29 mouse cellular contexts compared by ENCODE assay signal in genomic region chr3:133993971-133994370, GRCm38 (mm10).
DNase-seq lines count a peak whose midpoint lies in the region; ATAC-seq and TF ChIP-seq lines count a peak whose summit lies in the region.
"Had no signal": no experiment of that assay in that cellular context is flagged by ENCODE, and none has a peak within 500 bp of the region (broad histone marks: within the 10 kb centered on the region; RNA-seq: fewer than 3 reads in every experiment).

No protein-coding gene starts in this region.

- no peaks in the 10 kb centered on the region for H3K9me3 ChIP-seq in limb, embryonic 13.5 days
- no peaks in the 10 kb centered on the region for H3K9me3 ChIP-seq in limb, embryonic 10.5 days (replicated peaks)
- no peaks in the 10 kb centered on the region for H3K9me3 ChIP-seq in CH12.LX (replicated peaks; ENCODE audit: low read length)
- H3K9me3 ChIP-seq in limb, embryonic 14.5 days (ENCODE audit: control insufficient read depth, low read length), result no peaks in the 10 kb centered on the region
- no peaks in the 10 kb centered on the region for H3K9me3 ChIP-seq in liver, embryonic 12.5 days (replicated peaks)
- H3K9me3 ChIP-seq: embryonic facial prominence, embryonic 10.5 days; embryonic facial prominence, embryonic 13.5 days; forebrain, embryonic 12.5 days; G1E; heart, embryonic 12.5 days; heart, embryonic 15.5 days; hindbrain, embryonic 10.5 days; hindbrain, embryonic 13.5 days had no signal

- TF ChIP-seq EP300 in CH12.LX (IDR thresholded peaks at IDR 0.05; ENCODE audit: low read length), result no peak

- WGBS in limb, embryonic 13.5 days, result 71% methylated on average over 2 of the region's 2 CpGs
- 89% methylated on average over 2 of the region's 2 CpGs for WGBS in limb, embryonic 10.5 days
- WGBS in limb, embryonic 14.5 days, result 73% methylated on average over 2 of the region's 2 CpGs
- WGBS in liver, embryonic 12.5 days (ENCODE audit: insufficient replicate concordance), result 69% methylated on average over 2 of the region's 2 CpGs

- no peaks in the 10 kb centered on the region for H3K36me3 ChIP-seq in limb, embryonic 13.5 days
- H3K36me3 ChIP-seq in limb, embryonic 10.5 days, result no peaks in the 10 kb centered on the region
- no peaks in the 10 kb centered on the region for H3K36me3 ChIP-seq in CH12.LX (replicated peaks in 1 of 2; ENCODE audit: control insufficient read depth in 1 of 2, insufficient read depth in 1 of 2, low read length in 1 of 2)
- H3K36me3 ChIP-seq in limb, embryonic 14.5 days (ENCODE audit: control insufficient read depth, insufficient read depth, low read length), result no peaks in the 10 kb centered on the region
- H3K36me3 ChIP-seq in liver, embryonic 12.5 days, result no peaks in the 10 kb centered on the region
- H3K36me3 ChIP-seq: embryonic facial prominence, embryonic 10.5 days; embryonic facial prominence, embryonic 13.5 days; forebrain, embryonic 12.5 days; G1E; heart, embryonic 12.5 days; heart, embryonic 15.5 days; hindbrain, embryonic 10.5 days; hindbrain, embryonic 13.5 days had no signal

- TF ChIP-seq CTCF in CH12.LX (conservative IDR thresholded peaks at IDR 0.05 in 1 of 2, IDR thresholded peaks at IDR 0.05 in 1 of 2; ENCODE audit: low read depth in 2 of 2, low read length in 2 of 2), result no peak

- dilution Hi-C loops in CH12.LX (cut with MboI; ENCODE audit: extremely low pct_ligation_motif_present, extremely low pct_unique_long_range_greater_than_20kb, low sequenced_read_pairs), result no loop called here

- no peak overlapping the region for H3K4me3 ChIP-seq in limb, embryonic 13.5 days
- no peak overlapping the region for H3K4me3 ChIP-seq in limb, embryonic 10.5 days
- H3K4me3 ChIP-seq in CH12.LX (replicated peaks in 1 of 3; ENCODE audit: low read depth in 2 of 3, low read length in 2 of 3, poor library complexity in 1 of 3), result no peak overlapping the region
- no peak overlapping the region for H3K4me3 ChIP-seq in limb, embryonic 14.5 days (replicated peaks; ENCODE audit: low read length)
- no peak overlapping the region for H3K4me3 ChIP-seq in liver, embryonic 12.5 days
- H3K4me3 ChIP-seq: embryonic facial prominence, embryonic 10.5 days; embryonic facial prominence, embryonic 13.5 days; erythroblast, embryonic 14.5 days; forebrain, embryonic 12.5 days; heart, embryonic 12.5 days; heart, embryonic 15.5 days; hindbrain, embryonic 10.5 days; hindbrain, embryonic 13.5 days had no signal

- in situ Hi-C loops in CH12.LX (cut with MboI; ENCODE audit: low pct_ligation_motif_present, low pct_unique_long_range_greater_than_20kb, low sequenced_read_pairs), result no loop called here

- H3K9ac ChIP-seq in limb, embryonic 13.5 days, result no peak overlapping the region
- H3K9ac ChIP-seq in CH12.LX (ENCODE audit: insufficient read depth, low read depth), result no peak overlapping the region
- no peak overlapping the region for H3K9ac ChIP-seq in limb, embryonic 14.5 days (ENCODE audit: low read depth, low read length, severe bottlenecking)
- no peak overlapping the region for H3K9ac ChIP-seq in liver, embryonic 12.5 days
- H3K9ac ChIP-seq: embryonic facial prominence, embryonic 13.5 days; forebrain, embryonic 12.5 days; heart, embryonic 12.5 days; heart, embryonic 15.5 days; hindbrain, embryonic 13.5 days had no signal

- no peak overlapping the region for H3K27ac ChIP-seq in limb, embryonic 13.5 days
- no peak overlapping the region for H3K27ac ChIP-seq in limb, embryonic 10.5 days
- H3K27ac ChIP-seq in CH12.LX (ENCODE audit: insufficient read depth, low read depth), result no peak overlapping the region
- H3K27ac ChIP-seq in limb, embryonic 14.5 days (replicated peaks; ENCODE audit: low read depth, low read length), result no peak overlapping the region
- H3K27ac ChIP-seq in liver, embryonic 12.5 days, result no peak overlapping the region
- H3K27ac ChIP-seq: embryonic facial prominence, embryonic 10.5 days; embryonic facial prominence, embryonic 13.5 days; forebrain, embryonic 12.5 days; heart, embryonic 15.5 days; hindbrain, embryonic 10.5 days; hindbrain, embryonic 13.5 days had no signal

- no peaks in the 10 kb centered on the region for H3K4me1 ChIP-seq in limb, embryonic 13.5 days
- H3K4me1 ChIP-seq in limb, embryonic 10.5 days, result no peaks in the 10 kb centered on the region
- peaks cover 0 to 5% of the 10 kb centered on the region in 2 experiments; a peak in 1 of 4 replicates for H3K4me1 ChIP-seq in CH12.LX (ENCODE audit: control insufficient read depth in 1 of 2, insufficient read depth in 2 of 2)
- H3K4me1 ChIP-seq in limb, embryonic 14.5 days (ENCODE audit: control insufficient read depth, insufficient read depth, low read length), result 0 out of 2 replicates have a peak, but pooled peaks cover 2% of the 10 kb centered on the region
- H3K4me1 ChIP-seq in liver, embryonic 12.5 days, result no peaks in the 10 kb centered on the region
- H3K4me1 ChIP-seq: embryonic facial prominence, embryonic 10.5 days; embryonic facial prominence, embryonic 13.5 days; forebrain, embryonic 12.5 days; heart, embryonic 12.5 days; heart, embryonic 15.5 days; hindbrain, embryonic 10.5 days; hindbrain, embryonic 13.5 days had no signal

- TF ChIP-seq RAD21 in CH12.LX (IDR thresholded peaks at IDR 0.05; ENCODE audit: low read depth, low read length), result no peak

- no peaks in the 10 kb centered on the region for H3K27me3 ChIP-seq in limb, embryonic 13.5 days
- no peaks in the 10 kb centered on the region for H3K27me3 ChIP-seq in limb, embryonic 10.5 days (ENCODE audit: low read depth, poor library complexity, severe bottlenecking)
- no peaks in the 10 kb centered on the region for H3K27me3 ChIP-seq in CH12.LX (replicated peaks)
- H3K27me3 ChIP-seq in limb, embryonic 14.5 days (ENCODE audit: control insufficient read depth, insufficient read depth, low read length), result no peaks in the 10 kb centered on the region
- H3K27me3 ChIP-seq in liver, embryonic 12.5 days (replicated peaks), result no peaks in the 10 kb centered on the region
- H3K27me3 ChIP-seq: embryonic facial prominence, embryonic 13.5 days; forebrain, embryonic 12.5 days; heart, embryonic 12.5 days; heart, embryonic 15.5 days; hindbrain, embryonic 13.5 days; Patski had no signal

- H3K4me2 ChIP-seq in limb, embryonic 13.5 days (replicated peaks), result no peak overlapping the region
- H3K4me2 ChIP-seq in CH12.LX (ENCODE audit: insufficient read depth, low read depth, poor library complexity, severe bottlenecking), result 0 out of 2 replicates have a peak overlapping the region, but pooled peaks have one; percentile 8
- no peak overlapping the region for H3K4me2 ChIP-seq in limb, embryonic 14.5 days (replicated peaks; ENCODE audit: low read depth, low read length, severe bottlenecking)
- no peak overlapping the region for H3K4me2 ChIP-seq in liver, embryonic 12.5 days
- H3K4me2 ChIP-seq: embryonic facial prominence, embryonic 13.5 days; forebrain, embryonic 12.5 days; heart, embryonic 12.5 days; heart, embryonic 15.5 days; hindbrain, embryonic 13.5 days had no signal

- H3K79me2 ChIP-seq in CH12.LX (replicated peaks; ENCODE audit: control insufficient read depth, extremely low read depth, insufficient read depth, poor library complexity, severe bottlenecking), result no peaks in the 10 kb centered on the region

- peak; percentile 40; the same call in 1 of the 2 replicates for ATAC-seq in limb, embryonic 13.5 days (ENCODE audit: low FRiP score, low read depth)
- peak; percentile 19 for ATAC-seq in limb, embryonic 14.5 days (ENCODE audit: low FRiP score, low read depth)
- no peak for ATAC-seq in liver, embryonic 12.5 days
- ATAC-seq: forebrain, embryonic 16.5 days; hindbrain, embryonic 16.5 days; Patski had no signal

- TF ChIP-seq POLR2A in CH12.LX (IDR thresholded peaks at IDR 0.05; ENCODE audit: low read depth, low read length), result no peak
- no peak for TF ChIP-seq POLR2A in limb, embryonic 14.5 days (IDR thresholded peaks at IDR 0.05; ENCODE audit: borderline replicate concordance, extremely low read depth, insufficient read depth, insufficient read length)

- no peak for DNase-seq in limb, embryonic 10.5 days (ENCODE audit: low spot score)
- DNase-seq in CH12.LX (ENCODE audit: extremely low read depth), result no peak
- no peak for DNase-seq in limb, embryonic 14.5 days (ENCODE audit: low spot score)
- DNase-seq in kidney, postnatal 36 days, result no peak
- DNase-seq: adrenal gland, postnatal 10 days; adrenal gland, postnatal 36 days; cerebellum, adult 11-12 months; cerebellum, adult 8-10 months; cerebellum, postnatal 10 days; cerebellum, postnatal 36 days; embryo, embryonic 11 days; gastrocnemius, postnatal 25 days; heart, adult 18-20 months; heart, postnatal 10 days; heart, postnatal 36 days had no signal

TF ChIP-seq in CH12.LX, 34 proteins besides CTCF, POLR2A, EP300 and RAD21:
- TF ChIP-seq MAZ (IDR thresholded peaks at IDR 0.05; ENCODE audit: low read depth, low read length), result no peak
- TF ChIP-seq ETS1 (conservative IDR thresholded peaks at IDR 0.05; ENCODE audit: low read depth, low read length), result no peak
- TF ChIP-seq RCOR1 (conservative IDR thresholded peaks at IDR 0.05; ENCODE audit: low read depth, low read length), result no peak
- TF ChIP-seq ZC3H11A (IDR thresholded peaks at IDR 0.05; ENCODE audit: low read depth, low read length), result no peak
- no peak for TF ChIP-seq MXI1 (IDR thresholded peaks at IDR 0.05; ENCODE audit: low read depth, low read length)
- TF ChIP-seq SMC3 (IDR thresholded peaks at IDR 0.05; ENCODE audit: low read depth, low read length), result no peak
- TF ChIP-seq MEF2A (IDR thresholded peaks at IDR 0.05; ENCODE audit: borderline replicate concordance, low read depth, low read length), result no peak
- no peak for TF ChIP-seq MAFK (IDR thresholded peaks at IDR 0.05; ENCODE audit: insufficient replicate concordance, low read length)
- no peak for TF ChIP-seq CHD1 (IDR thresholded peaks at IDR 0.05; ENCODE audit: low read depth, low read length)
- TF ChIP-seq TCF12 (IDR thresholded peaks at IDR 0.05; ENCODE audit: low read depth, low read length), result no peak
- no peak for TF ChIP-seq KAT2A (IDR thresholded peaks at IDR 0.05; ENCODE audit: insufficient replicate concordance, low read length)
- TF ChIP-seq MYC (IDR thresholded peaks at IDR 0.05; ENCODE audit: low read depth, low read length), result no peak
- TF ChIP-seq IRF4 (IDR thresholded peaks at IDR 0.05; ENCODE audit: low read depth, low read length), result no peak
- no peak for TF ChIP-seq JUN (IDR thresholded peaks at IDR 0.05; ENCODE audit: insufficient read depth, low read depth, low read length)
- TF ChIP-seq ELF1 (IDR thresholded peaks at IDR 0.05; ENCODE audit: low read depth, low read length), result no peak
- no peak for TF ChIP-seq NRF1 (IDR thresholded peaks at IDR 0.05; ENCODE audit: low read depth, low read length)
- no peak for TF ChIP-seq POLR2AphosphoS2 (IDR thresholded peaks at IDR 0.05; ENCODE audit: low read depth, low read length)
- TF ChIP-seq JUND (conservative IDR thresholded peaks at IDR 0.05; ENCODE audit: low read depth, low read length), result no peak
- TF ChIP-seq E2F4 (IDR thresholded peaks at IDR 0.05; ENCODE audit: insufficient replicate concordance, low read depth, low read length), result no peak
